Mouse (Mus musculus): ENCODE data around the gene 1110008P14Rik. TPM values are rescaled to one million over a fixed set of nuclear protein-coding genes. Genes with fewer than 3 reads are reported as not detected.

Gene 1110008P14Rik
- polyA plus RNA-seq, 1 experiment from 2014 or later: 33.3 TPM

- no peak for TF ChIP-seq CTCF (IDR thresholded peaks at IDR 0.05; ENCODE audit: low read depth)
- DNase-seq: no peak
- no peak overlapping the region for H3K4me3 ChIP-seq (ENCODE audit: low read depth, low read length)
Observed at GRCm38 (mm10) chr2:32328911-32329460, 52.8 kb downstream of the 1110008P14Rik start.

GRCm38 (mm10) chr2:32327200-32327599 is 54.5 kb downstream of the 1110008P14Rik start:
- TF ChIP-seq CTCF (IDR thresholded peaks at IDR 0.05; ENCODE audit: low read depth): no peak
- ATAC-seq (ENCODE audit: insufficient read depth): no peak
- H3K9ac ChIP-seq: no peak overlapping the region
- no peaks in the 10 kb centered on the region for H3K9me3 ChIP-seq (ENCODE audit: low read depth, low read length)
- peak; percentile 47 for DNase-seq
- H3K36me3 ChIP-seq (ENCODE audit: insufficient read depth): 0 out of 2 replicates have a peak, but pooled peaks cover 5% of the 10 kb centered on the region
- H3K4me1 ChIP-seq (ENCODE audit: insufficient read depth): no peaks in the 10 kb centered on the region
- H3K27me3 ChIP-seq (ENCODE audit: insufficient read depth, low read length): no peaks in the 10 kb centered on the region
- no peak overlapping the region for H3K4me3 ChIP-seq (ENCODE audit: low read depth, low read length)
- H3K4me2 ChIP-seq: no peak overlapping the region
- 59% methylated on average over 4 of the region's 4 CpGs for WGBS
- no peak overlapping the region for H3K27ac ChIP-seq (ENCODE audit: low read depth)

More at GRCm38 (mm10) chr2:32328911-32329460, 52.8 kb downstream of the 1110008P14Rik start:
- Histone ChIP-seq H3K27ac (ENCODE audit: low read depth) (no peak overlapping the region), H3K9ac (no peak overlapping the region), H3K9me3 (ENCODE audit: low read depth, low read length) (no peaks in the 10 kb centered on the region), H3K36me3 (ENCODE audit: insufficient read depth) (0 out of 2 replicates have a peak, but pooled peaks cover 5% of the 10 kb centered on the region), H3K4me1 (ENCODE audit: insufficient read depth) (no peaks in the 10 kb centered on the region), H3K4me2 (no peak overlapping the region), H3K27me3 (ENCODE audit: insufficient read depth, low read length) (no peaks in the 10 kb centered on the region)
- WGBS: 30% methylated on average over 13 of the region's 13 CpGs
- no peak for ATAC-seq (ENCODE audit: insufficient read depth)

Other genes starting within 250 kb of the 1110008P14Rik start
- gene Prrc2b, start 230.9 kb downstream of the 1110008P14Rik start, polyA plus RNA-seq (2014; fragmentation: Nextera tagmentation; extraction: Ambion mirVana): 69.0 and 76.8 TPM in 2 replicates
- gene Pomt1, start 145.3 kb downstream of the 1110008P14Rik start, polyA plus RNA-seq (2014; fragmentation: Nextera tagmentation; extraction: Ambion mirVana): 19.4 and 21.6 TPM in 2 replicates
- 58.6 and 63.6 TPM in 2 replicates for gene Uck1, start 121.8 kb downstream of the 1110008P14Rik start, polyA plus RNA-seq (2014; fragmentation: Nextera tagmentation; extraction: Ambion mirVana)
- 24.0 and 25.2 TPM in 2 replicates for gene Golga2, start 94.6 kb downstream of the 1110008P14Rik start, polyA plus RNA-seq (2014; fragmentation: Nextera tagmentation; extraction: Ambion mirVana)
- gene Swi5, start 93.9 kb downstream of the 1110008P14Rik start, polyA plus RNA-seq (2014; fragmentation: Nextera tagmentation; extraction: Ambion mirVana): 205 and 220 TPM in 2 replicates
- gene Ciz1, start 29.6 kb downstream of the 1110008P14Rik start, polyA plus RNA-seq (2014; fragmentation: Nextera tagmentation; extraction: Ambion mirVana): 46.1 and 51.9 TPM in 2 replicates
- 14.9 and 17.5 TPM in 2 replicates for gene Dnm1, start 28.6 kb downstream of the 1110008P14Rik start, polyA plus RNA-seq (2014; fragmentation: Nextera tagmentation; extraction: Ambion mirVana)
- gene Lcn2, start 6.3 kb upstream of the 1110008P14Rik start, polyA plus RNA-seq (2014; fragmentation: Nextera tagmentation; extraction: Ambion mirVana): 1.6 TPM in 1 of 2 replicates, not detected in the other
- 28.0 and 28.2 TPM in 2 replicates for gene Ptges2, start 14.0 kb upstream of the 1110008P14Rik start, polyA plus RNA-seq (2014; fragmentation: Nextera tagmentation; extraction: Ambion mirVana)
- gene Naif1, start 68.5 kb upstream of the 1110008P14Rik start, polyA plus RNA-seq (2014; fragmentation: Nextera tagmentation; extraction: Ambion mirVana): 5.7 and 6.5 TPM in 2 replicates
- 16.3 and 19.5 TPM in 2 replicates for gene Slc25a25, start 69.5 kb upstream of the 1110008P14Rik start, polyA plus RNA-seq (2014; fragmentation: Nextera tagmentation; extraction: Ambion mirVana)
- 18.4 and 19.9 TPM in 2 replicates for gene Fam102a, start 153.4 kb upstream of the 1110008P14Rik start, polyA plus RNA-seq (2014; fragmentation: Nextera tagmentation; extraction: Ambion mirVana)
- gene Dpm2, start 188.9 kb upstream of the 1110008P14Rik start, polyA plus RNA-seq (2014; fragmentation: Nextera tagmentation; extraction: Ambion mirVana): 94.9 and 98.5 TPM in 2 replicates
- 0.50 and 0.70 TPM in 2 replicates for gene Pip5kl1, start 192.9 kb upstream of the 1110008P14Rik start, polyA plus RNA-seq (2014; fragmentation: Nextera tagmentation; extraction: Ambion mirVana)
- gene 9430097D07Rik, start 193.7 kb upstream of the 1110008P14Rik start, polyA plus RNA-seq (2014; fragmentation: Nextera tagmentation; extraction: Ambion mirVana): 0.20 TPM in 1 of 2 replicates, not detected in the other
- gene St6galnac4, start 205.2 kb upstream of the 1110008P14Rik start, polyA plus RNA-seq (2014; fragmentation: Nextera tagmentation; extraction: Ambion mirVana): 22.0 and 23.8 TPM in 2 replicates
- gene St6galnac6, start 217.8 kb upstream of the 1110008P14Rik start, polyA plus RNA-seq (2014; fragmentation: Nextera tagmentation; extraction: Ambion mirVana): 8.3 and 11.1 TPM in 2 replicates
- gene Ak1, start 239.8 kb upstream of the 1110008P14Rik start, polyA plus RNA-seq (2014; fragmentation: Nextera tagmentation; extraction: Ambion mirVana): 34.3 and 35.8 TPM in 2 replicates